Mouse (Mus musculus) thymus, postnatal 14 days (tissue): ENCODE results near the gene Rfc2.
A peak's percentile ranks its signal among the peaks of the same experiment; 100 is the strongest.

ENCODE experiments used
- DNase-seq: peaks from one replicate; pipeline ENCODE4 v3.0.0; 2021

The Rfc2 gene

GRCm38 (mm10) chr5:134611810-134612521, 30.8 kb downstream of the Rfc2 start:
- no peak for DNase-seq

GRCm38 (mm10) chr5:134613727-134614126, 32.6 kb downstream of the Rfc2 start:
- no peak for DNase-seq

GRCm38 (mm10) chr5:134614296-134614695, 33.1 kb downstream of the Rfc2 start:
- DNase-seq: no peak

- DNase-seq: no peak
Measured at GRCm38 (mm10) chr5:134614802-134615201, 33.6 kb downstream of the Rfc2 start, which contains the start of gene Lat2. Gene Lat2 (minus strand): TSS chr5:134615025.

GRCm38 (mm10) chr5:134615380-134615779, 34.2 kb downstream of the Rfc2 start:
- no peak for DNase-seq

GRCm38 (mm10) chr5:134615780-134616179, 34.6 kb downstream of the Rfc2 start:
- no peak for DNase-seq

- peak; percentile 67 for DNase-seq
Measured at GRCm38 (mm10) chr5:134617071-134617470, 35.9 kb downstream of the Rfc2 start.

GRCm38 (mm10) chr5:134620457-134620856, 39.3 kb downstream of the Rfc2 start:
- no peak for DNase-seq

GRCm38 (mm10) chr5:134621099-134621640, 40.0 kb downstream of the Rfc2 start:
- DNase-seq: no peak

GRCm38 (mm10) chr5:134622069-134622468, 40.9 kb downstream of the Rfc2 start:
- no peak for DNase-seq

- no peak for DNase-seq
Measured at GRCm38 (mm10) chr5:134629508-134629907, 48.3 kb downstream of the Rfc2 start.

GRCm38 (mm10) chr5:134630835-134631234, 49.7 kb downstream of the Rfc2 start:
- no peak for DNase-seq

GRCm38 (mm10) chr5:134632841-134633240, 51.7 kb downstream of the Rfc2 start:
- no peak for DNase-seq

GRCm38 (mm10) chr5:134637820-134638367, 56.7 kb downstream of the Rfc2 start:
- no peak for DNase-seq

- DNase-seq: peak; percentile 76
Measured at GRCm38 (mm10) chr5:134638461-134639268, 57.5 kb downstream of the Rfc2 start.

GRCm38 (mm10) chr5:134639269-134639682, 58.1 kb downstream of the Rfc2 start, which contains the start of gene Eif4h:
Gene Eif4h (minus strand): TSS chr5:134639490.
- DNase-seq: peak; percentile 98

- no peak for DNase-seq
Measured at GRCm38 (mm10) chr5:134640371-134640770, 59.2 kb downstream of the Rfc2 start.

- no peak for DNase-seq
Measured at GRCm38 (mm10) chr5:134644121-134644520, 63.0 kb downstream of the Rfc2 start.

GRCm38 (mm10) chr5:134644643-134645118, 63.5 kb downstream of the Rfc2 start:
- DNase-seq: no peak

- DNase-seq: no peak
Measured at GRCm38 (mm10) chr5:134646461-134646860, 65.3 kb downstream of the Rfc2 start.

- DNase-seq: no peak
Measured at GRCm38 (mm10) chr5:134647394-134647793, 66.2 kb downstream of the Rfc2 start.

- DNase-seq: peak; percentile 33
Measured at GRCm38 (mm10) chr5:134648976-134649375, 67.8 kb downstream of the Rfc2 start.

GRCm38 (mm10) chr5:134650926-134651325, 69.8 kb downstream of the Rfc2 start:
- peak; percentile 77 for DNase-seq
